Mouse (Mus musculus) neural tube, embryonic 13.5 days (tissue): ENCODE measurements around the gene Trcg1. TPM values are rescaled to one million over a fixed set of nuclear protein-coding genes. Genes with fewer than 3 reads are reported as not detected.
"Not testable (repeated sequence)": the region's sequence is repeated elsewhere in the genome, so short reads cannot be mapped to it uniquely, and the experiment has no call there.

Source experiments
- ATAC-seq: fragments of 200-750 bp; cut with Nextera tagmentation; 2 replicates; pipeline ENCODE4 v1.8.0; 2017; ENCODE audit warnings: low read depth, mild to moderate bottlenecking, moderate TSS enrichment, moderate library complexity
- H3K27ac ChIP-seq: fragments of 300-500 bp; sonication (generic); replicated peaks from 2 replicates; pipeline ENCODE4 v1.5.1; 2015; ENCODE audit warnings: moderate library complexity, mild to moderate bottlenecking, inconsistent platforms
- H3K27me3 ChIP-seq: fragments of 300-500 bp; sonication (generic); 2 replicates; pipeline ENCODE4 v1.6.1; 2015; ENCODE audit warnings: mild to moderate bottlenecking, inconsistent platforms
- H3K36me3 ChIP-seq: fragments of 300-500 bp; sonication (generic); 2 replicates; pipeline ENCODE4 v1.6.1; 2015; ENCODE audit warnings: mild to moderate bottlenecking, inconsistent platforms
- H3K4me1 ChIP-seq: fragments of 300-500 bp; sonication (generic); replicated peaks from 2 replicates; pipeline ENCODE4 v1.6.1; 2015; ENCODE audit warnings: inconsistent platforms
- H3K4me2 ChIP-seq: fragments of 300-500 bp; sonication (generic); 2 replicates; pipeline ENCODE4 v1.6.1; 2015; ENCODE audit warnings: inconsistent platforms, mild to moderate bottlenecking, moderate library complexity
- H3K4me3 ChIP-seq: fragments of 300-500 bp; sonication (generic); 2 replicates; pipeline ENCODE4 v1.5.1; 2015; ENCODE audit warnings: mild to moderate bottlenecking, inconsistent platforms
- H3K9ac ChIP-seq: fragments of 300-500 bp; sonication (generic); 2 replicates; pipeline ENCODE4 v1.6.1; 2015; ENCODE audit warnings: moderate library complexity, mild to moderate bottlenecking, inconsistent platforms
- H3K9me3 ChIP-seq: fragments of 300-500 bp; sonication (generic); 2 replicates; pipeline ENCODE4 v1.6.1; 2016; ENCODE audit warnings: inconsistent platforms
- WGBS: fragments of 180-500 bp; shearing (Covaris S2); methylation state at CpG from one replicate; pipeline ENCODE4 v1.1.7; 2015; 5-methylcytosine and 5-hydroxymethylcytosine counted together
- polyA plus RNA-seq: library from polyadenylated mRNA; unstranded; fragments of >200 nt; fragmentation: Nextera tagmentation; extraction: Ambion mirVana; gene quantifications from 2 replicates; pipeline ENCODE4 v1.2.1, GENCODE M21; 2015

Gene Trcg1
- polyA plus RNA-seq, 1 experiment from 2014 or later = not detected

- Histone ChIP-seq H3K4me2 (no peak overlapping the region), H3K36me3 (no peaks in the 10 kb centered on the region), H3K4me1 (no peaks in the 10 kb centered on the region), H3K27ac (no peak overlapping the region), H3K9ac (no peak overlapping the region), H3K9me3 (no peaks in the 10 kb centered on the region), H3K4me3 (no peak overlapping the region), H3K27me3 (no peaks in the 10 kb centered on the region)
- ATAC-seq = no peak
Measured at GRCm38 (mm10) chr9:57223341-57223740, 13.0 kb upstream of the Trcg1 start.

GRCm38 (mm10) chr9:57225780-57226627 is 10.4 kb upstream of the Trcg1 start:
- H3K27ac ChIP-seq = no peak overlapping the region
- no peak overlapping the region for H3K9ac ChIP-seq
- H3K4me1 ChIP-seq = no peaks in the 10 kb centered on the region
- 83% methylated on average over 13 of the region's 13 CpGs for WGBS
- H3K9me3 ChIP-seq = no peaks in the 10 kb centered on the region
- no peak for ATAC-seq
- H3K4me2 ChIP-seq = no peak overlapping the region
- H3K27me3 ChIP-seq = no peaks in the 10 kb centered on the region
- no peaks in the 10 kb centered on the region for H3K36me3 ChIP-seq
- no peak overlapping the region for H3K4me3 ChIP-seq

- not testable (repeated sequence) for H3K4me2 ChIP-seq, H3K9ac ChIP-seq, ATAC-seq, H3K9me3 ChIP-seq, H3K36me3 ChIP-seq, H3K27ac ChIP-seq, H3K27me3 ChIP-seq, H3K4me1 ChIP-seq, H3K4me3 ChIP-seq
- WGBS = 86% methylated on average over 6 of the region's 6 CpGs
Measured at GRCm38 (mm10) chr9:57226628-57227122, 9.7 kb upstream of the Trcg1 start.

GRCm38 (mm10) chr9:57227203-57227602 is 9.2 kb upstream of the Trcg1 start:
- no peaks in the 10 kb centered on the region for H3K27me3 ChIP-seq
- ATAC-seq = no peak
- H3K4me2 ChIP-seq = no peak overlapping the region
- no peaks in the 10 kb centered on the region for H3K9me3 ChIP-seq
- 72% methylated on average over 5 of the region's 5 CpGs for WGBS
- no peak overlapping the region for H3K4me3 ChIP-seq
- H3K9ac ChIP-seq = no peak overlapping the region
- H3K27ac ChIP-seq = no peak overlapping the region
- no peaks in the 10 kb centered on the region for H3K4me1 ChIP-seq
- H3K36me3 ChIP-seq = no peaks in the 10 kb centered on the region

- H3K4me1 ChIP-seq = no peaks in the 10 kb centered on the region
- H3K9me3 ChIP-seq = no peaks in the 10 kb centered on the region
- no peak overlapping the region for H3K4me3 ChIP-seq
- H3K36me3 ChIP-seq = no peaks in the 10 kb centered on the region
- no peaks in the 10 kb centered on the region for H3K27me3 ChIP-seq
- no peak overlapping the region for H3K4me2 ChIP-seq
- H3K27ac ChIP-seq = no peak overlapping the region
- no peak overlapping the region for H3K9ac ChIP-seq
- WGBS = 78% methylated on average over 4 of the region's 4 CpGs
- no peak for ATAC-seq
Measured at GRCm38 (mm10) chr9:57228186-57228585, 8.2 kb upstream of the Trcg1 start.

GRCm38 (mm10) chr9:57229726-57230125 is 6.6 kb upstream of the Trcg1 start:
- 79% methylated on average over 4 of the region's 4 CpGs for WGBS
- no peaks in the 10 kb centered on the region for H3K4me1 ChIP-seq
- H3K36me3 ChIP-seq = no peaks in the 10 kb centered on the region
- no peaks in the 10 kb centered on the region for H3K9me3 ChIP-seq
- no peak overlapping the region for H3K4me3 ChIP-seq
- no peak overlapping the region for H3K27ac ChIP-seq
- no peak overlapping the region for H3K9ac ChIP-seq
- H3K27me3 ChIP-seq = no peaks in the 10 kb centered on the region
- no peak overlapping the region for H3K4me2 ChIP-seq
- ATAC-seq = no peak

GRCm38 (mm10) chr9:57230146-57230783 is 6.1 kb upstream of the Trcg1 start:
- 64% methylated on average over 9 of the region's 9 CpGs for WGBS
- no peak for ATAC-seq
- no peak overlapping the region for H3K4me2 ChIP-seq

GRCm38 (mm10) chr9:57231536-57232255 is 4.7 kb upstream of the Trcg1 start:
- Histone ChIP-seq H3K4me1 (no peaks in the 10 kb centered on the region), H3K9me3 (no peaks in the 10 kb centered on the region), H3K9ac (no peak overlapping the region), H3K27me3 (no peaks in the 10 kb centered on the region), H3K4me3 (no peak overlapping the region), H3K4me2 (no peak overlapping the region), H3K27ac (no peak overlapping the region), H3K36me3 (no peaks in the 10 kb centered on the region)
- no peak for ATAC-seq
- 79% methylated on average over 8 of the region's 8 CpGs for WGBS

More at GRCm38 (mm10) chr9:57230146-57230783, 6.1 kb upstream of the Trcg1 start:
- H3K27ac ChIP-seq = no peak overlapping the region
- H3K9me3 ChIP-seq = no peaks in the 10 kb centered on the region
- no peak overlapping the region for H3K9ac ChIP-seq
- H3K27me3 ChIP-seq = no peaks in the 10 kb centered on the region
- no peak overlapping the region for H3K4me3 ChIP-seq
- H3K4me1 ChIP-seq = no peaks in the 10 kb centered on the region
- no peaks in the 10 kb centered on the region for H3K36me3 ChIP-seq

- no peaks in the 10 kb centered on the region for H3K9me3 ChIP-seq
- no peak for ATAC-seq
- no peak overlapping the region for H3K4me2 ChIP-seq
- no peaks in the 10 kb centered on the region for H3K27me3 ChIP-seq
- H3K36me3 ChIP-seq = no peaks in the 10 kb centered on the region
- no peak overlapping the region for H3K27ac ChIP-seq
- no peak overlapping the region for H3K4me3 ChIP-seq
- no peaks in the 10 kb centered on the region for H3K4me1 ChIP-seq
- no peak overlapping the region for H3K9ac ChIP-seq
- WGBS = 91% methylated on average over 5 of the region's 5 CpGs
Measured at GRCm38 (mm10) chr9:57232341-57232940, 3.9 kb upstream of the Trcg1 start.

- WGBS = 86% methylated on average over 6 of the region's 6 CpGs
- no peak overlapping the region for H3K4me3 ChIP-seq
- no peaks in the 10 kb centered on the region for H3K36me3 ChIP-seq
- no peak overlapping the region for H3K9ac ChIP-seq
- no peak for ATAC-seq
- H3K27me3 ChIP-seq = no peaks in the 10 kb centered on the region
- no peaks in the 10 kb centered on the region for H3K9me3 ChIP-seq
- no peaks in the 10 kb centered on the region for H3K4me1 ChIP-seq
- H3K27ac ChIP-seq = no peak overlapping the region
- no peak overlapping the region for H3K4me2 ChIP-seq
Measured at GRCm38 (mm10) chr9:57233142-57233541, 3.2 kb upstream of the Trcg1 start.

- no peaks in the 10 kb centered on the region for H3K36me3 ChIP-seq
- H3K27ac ChIP-seq = no peak overlapping the region
- H3K9me3 ChIP-seq = no peaks in the 10 kb centered on the region
- no peak for ATAC-seq
- H3K9ac ChIP-seq = no peak overlapping the region
- H3K4me2 ChIP-seq = no peak overlapping the region
- no peak overlapping the region for H3K4me3 ChIP-seq
- 90% methylated on average over 3 of the region's 3 CpGs for WGBS
- no peaks in the 10 kb centered on the region for H3K27me3 ChIP-seq
- no peaks in the 10 kb centered on the region for H3K4me1 ChIP-seq
Measured at GRCm38 (mm10) chr9:57233767-57234166, 2.6 kb upstream of the Trcg1 start.

GRCm38 (mm10) chr9:57237705-57238104 is 1.3 kb downstream of the Trcg1 start:
- Histone ChIP-seq H3K4me1 (no peaks in the 10 kb centered on the region), H3K4me3 (no peak overlapping the region), H3K36me3 (no peaks in the 10 kb centered on the region), H3K4me2 (no peak overlapping the region), H3K27ac (no peak overlapping the region), H3K9me3 (no peaks in the 10 kb centered on the region), H3K27me3 (no peaks in the 10 kb centered on the region), H3K9ac (no peak overlapping the region)
- WGBS = 78% methylated on average over 5 of the region's 5 CpGs
- no peak for ATAC-seq
